Mouse (Mus musculus) neural tube, embryonic 13.5 days (tissue): Measurements from ENCODE around the gene Cmpk2. TPM values are rescaled to one million over a fixed set of nuclear protein-coding genes. Genes with fewer than 3 reads are reported as not detected.

Source experiments
- ATAC-seq: fragments of 200-750 bp; cut with Nextera tagmentation; 2 replicates; pipeline ENCODE4 v1.8.0; 2017; ENCODE audit warnings: low read depth, mild to moderate bottlenecking, moderate TSS enrichment, moderate library complexity
- H3K27ac ChIP-seq: fragments of 300-500 bp; sonication (generic); replicated peaks from 2 replicates; pipeline ENCODE4 v1.5.1; 2015; ENCODE audit warnings: moderate library complexity, mild to moderate bottlenecking, inconsistent platforms
- H3K27me3 ChIP-seq: fragments of 300-500 bp; sonication (generic); 2 replicates; pipeline ENCODE4 v1.6.1; 2015; ENCODE audit warnings: mild to moderate bottlenecking, inconsistent platforms
- H3K36me3 ChIP-seq: fragments of 300-500 bp; sonication (generic); 2 replicates; pipeline ENCODE4 v1.6.1; 2015; ENCODE audit warnings: mild to moderate bottlenecking, inconsistent platforms
- H3K4me1 ChIP-seq: fragments of 300-500 bp; sonication (generic); replicated peaks from 2 replicates; pipeline ENCODE4 v1.6.1; 2015; ENCODE audit warnings: inconsistent platforms
- H3K4me2 ChIP-seq: fragments of 300-500 bp; sonication (generic); 2 replicates; pipeline ENCODE4 v1.6.1; 2015; ENCODE audit warnings: inconsistent platforms, mild to moderate bottlenecking, moderate library complexity
- H3K4me3 ChIP-seq: fragments of 300-500 bp; sonication (generic); 2 replicates; pipeline ENCODE4 v1.5.1; 2015; ENCODE audit warnings: mild to moderate bottlenecking, inconsistent platforms
- H3K9ac ChIP-seq: fragments of 300-500 bp; sonication (generic); 2 replicates; pipeline ENCODE4 v1.6.1; 2015; ENCODE audit warnings: moderate library complexity, mild to moderate bottlenecking, inconsistent platforms
- H3K9me3 ChIP-seq: fragments of 300-500 bp; sonication (generic); 2 replicates; pipeline ENCODE4 v1.6.1; 2016; ENCODE audit warnings: inconsistent platforms
- WGBS: fragments of 180-500 bp; shearing (Covaris S2); methylation state at CpG from one replicate; pipeline ENCODE4 v1.1.7; 2015; 5-methylcytosine and 5-hydroxymethylcytosine counted together
- polyA plus RNA-seq: library from polyadenylated mRNA; unstranded; fragments of >200 nt; fragmentation: Nextera tagmentation; extraction: Ambion mirVana; gene quantifications from 2 replicates; pipeline ENCODE4 v1.2.1, GENCODE M21; 2015

Gene Cmpk2
- polyA plus RNA-seq, 1 experiment from 2014 or later = 14.7 TPM

DNA sequence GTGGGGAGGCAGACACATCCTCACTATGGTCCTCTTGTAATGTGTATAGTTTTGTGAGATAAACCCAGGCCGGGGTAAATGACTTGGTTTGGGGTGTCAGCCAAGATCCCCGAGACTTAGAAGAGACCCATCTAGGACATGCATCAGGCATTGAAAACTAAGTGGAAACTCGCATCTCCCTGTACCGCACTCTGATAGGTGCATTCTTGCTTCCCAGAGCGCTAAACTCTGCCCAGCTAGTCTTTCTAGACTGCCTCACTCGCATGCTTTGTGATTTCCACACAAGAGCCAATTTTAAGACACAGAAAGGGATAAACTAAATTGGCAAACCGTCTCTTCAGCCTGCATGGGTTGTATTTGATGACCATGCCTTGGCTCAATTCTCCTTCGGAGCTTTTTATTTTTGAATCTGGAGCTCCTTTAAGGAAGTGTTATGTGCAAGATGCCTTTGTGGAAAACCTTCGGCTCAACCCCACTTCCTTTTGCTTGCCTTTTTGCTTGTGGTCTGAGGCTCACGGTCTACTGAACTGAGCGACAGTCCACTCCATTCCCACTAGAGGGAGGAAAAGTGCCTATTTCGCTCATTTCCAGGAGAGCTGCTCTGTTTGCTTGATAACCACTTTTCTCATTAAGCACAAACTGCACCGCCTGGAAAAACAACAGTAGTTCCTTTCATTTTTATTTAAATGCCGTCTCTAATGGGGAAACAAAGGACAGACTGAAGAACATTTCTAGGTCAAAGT lies 19.0 kb downstream of the Cmpk2 start:
- peak; percentile 82 for ATAC-seq
- no peak overlapping the region for H3K4me3 ChIP-seq
- H3K36me3 ChIP-seq = no peaks in the 10 kb centered on the region
- H3K27ac ChIP-seq = peak overlapping the region; percentile 40; the same call in 1 of the 2 replicates
- H3K9me3 ChIP-seq = no peaks in the 10 kb centered on the region
- peak overlapping the region; percentile 18 for H3K4me2 ChIP-seq
- H3K27me3 ChIP-seq = peaks cover 25% of the 10 kb centered on the region
- 42% methylated on average over 14 of the region's 14 CpGs for WGBS
- H3K4me1 ChIP-seq = peaks cover 15% of the 10 kb centered on the region
- no peak overlapping the region for H3K9ac ChIP-seq

DNA sequence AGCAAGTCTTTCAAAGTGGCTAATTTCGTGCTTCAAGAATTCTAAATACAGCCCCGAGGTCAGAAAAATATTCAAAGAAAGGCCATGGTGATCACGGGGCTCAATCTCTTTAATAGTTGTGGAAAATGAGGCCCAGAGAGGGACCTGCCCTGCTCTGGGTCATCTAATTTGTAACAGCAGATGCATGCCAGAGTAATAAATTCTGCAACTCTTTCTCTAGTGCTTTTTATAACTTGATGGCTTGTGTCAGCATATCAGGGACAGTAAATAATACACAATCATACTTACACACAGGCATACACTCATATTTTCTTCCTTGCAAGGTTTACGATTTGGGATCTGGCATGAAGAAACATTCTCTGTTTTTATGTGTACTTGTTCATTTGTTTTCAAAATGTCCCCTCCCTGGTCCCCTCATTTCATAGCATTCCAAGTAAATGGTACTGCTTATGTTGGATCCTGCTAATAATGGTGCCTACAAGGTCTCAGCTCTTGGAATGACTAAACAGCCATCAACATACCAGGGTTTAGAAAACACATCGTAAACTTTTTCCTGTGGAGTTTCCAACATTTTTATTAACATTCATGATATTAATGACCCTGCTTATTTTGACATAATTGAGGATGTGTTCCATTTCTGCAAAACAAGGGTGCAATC lies 19.7 kb downstream of the Cmpk2 start:
- Histone ChIP-seq H3K4me2 (peak overlapping the region; percentile 18), H3K9ac (no peak overlapping the region), H3K4me1 (peaks cover 15% of the 10 kb centered on the region), H3K27ac (peak overlapping the region; percentile 40; the same call in 1 of the 2 replicates), H3K9me3 (no peaks in the 10 kb centered on the region), H3K4me3 (no peak overlapping the region), H3K27me3 (peaks cover 25% of the 10 kb centered on the region), H3K36me3 (no peaks in the 10 kb centered on the region)
- peak; percentile 53; the same call in 1 of the 2 replicates for ATAC-seq
- 24% methylated on average over 5 of the region's 5 CpGs for WGBS

DNA sequence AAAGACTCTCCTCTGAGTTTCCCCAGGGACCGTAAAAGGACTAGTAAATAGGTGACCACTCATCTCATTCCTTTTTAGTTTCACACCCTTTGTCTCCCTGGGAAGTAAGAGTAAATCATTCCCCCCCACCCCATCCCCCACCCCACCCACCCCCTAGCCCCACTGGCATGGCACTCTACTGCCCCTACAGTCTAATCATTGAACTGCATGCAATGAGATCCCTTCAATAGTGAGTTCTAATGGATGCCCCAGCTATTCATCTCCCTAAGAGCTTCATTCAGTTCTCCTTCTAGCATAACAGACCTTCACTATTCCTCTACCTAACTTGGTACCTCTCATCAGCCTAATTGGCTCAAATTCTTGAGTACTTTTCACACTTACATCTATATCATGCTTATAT lies 20.9 kb downstream of the Cmpk2 start:
- Histone ChIP-seq H3K4me2 (no peak overlapping the region), H3K9me3 (no peaks in the 10 kb centered on the region), H3K27me3 (peaks cover 16% of the 10 kb centered on the region; the same call in 1 of the 2 replicates), H3K4me1 (peaks cover 15% of the 10 kb centered on the region), H3K36me3 (no peaks in the 10 kb centered on the region), H3K4me3 (no peak overlapping the region), H3K27ac (no peak overlapping the region), H3K9ac (no peak overlapping the region)
- WGBS = 47% methylated on average over 1 of the region's 1 CpGs
- ATAC-seq = no peak

DNA sequence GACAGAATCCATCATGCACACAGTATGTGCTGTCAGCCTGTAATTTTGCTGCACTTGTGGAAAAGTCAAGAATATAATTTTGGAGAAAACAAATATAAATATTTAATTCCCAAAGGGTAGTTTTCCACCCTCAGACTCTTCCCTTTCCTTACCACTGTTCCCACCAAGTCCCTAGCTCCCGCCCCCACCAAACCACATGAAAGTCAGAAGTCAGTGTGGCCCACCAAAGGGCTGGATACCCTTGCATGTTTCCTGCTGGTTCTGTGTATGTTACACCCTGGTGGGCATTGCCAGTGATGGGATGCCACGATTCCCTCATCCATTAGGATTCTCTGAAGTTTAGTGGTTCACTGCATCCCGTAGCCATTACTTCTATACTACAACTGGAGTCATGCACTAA lies 32.0 kb downstream of the Cmpk2 start:
- no peak overlapping the region for H3K27ac ChIP-seq
- no peaks in the 10 kb centered on the region for H3K9me3 ChIP-seq
- H3K36me3 ChIP-seq = no peaks in the 10 kb centered on the region
- no peaks in the 10 kb centered on the region; the same call in 1 of the 2 replicates for H3K27me3 ChIP-seq
- no peaks in the 10 kb centered on the region for H3K4me1 ChIP-seq
- H3K9ac ChIP-seq = no peak overlapping the region
- no peak overlapping the region for H3K4me2 ChIP-seq
- 85% methylated on average over 3 of the region's 3 CpGs for WGBS
- H3K4me3 ChIP-seq = no peak overlapping the region
- no peak for ATAC-seq

DNA sequence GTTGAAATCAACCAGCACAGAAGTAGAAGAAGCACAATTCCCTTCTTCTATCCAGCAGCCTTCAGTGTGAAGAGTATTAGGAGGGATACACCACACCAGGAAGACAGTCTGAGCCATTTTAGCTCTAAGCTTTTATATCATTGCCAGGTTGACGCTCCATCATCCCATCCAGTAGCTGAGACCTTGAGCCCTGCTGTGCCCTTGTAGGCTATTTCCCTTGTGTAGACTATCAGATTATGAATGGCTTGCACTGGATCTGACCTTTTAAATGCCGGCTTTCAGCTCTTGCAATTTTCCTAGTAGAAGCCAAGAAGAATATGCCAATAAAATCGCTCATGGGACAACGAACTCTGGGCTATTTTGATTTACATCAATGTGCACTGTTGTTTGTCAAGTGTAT lies 42.0 kb downstream of the Cmpk2 start:
- Histone ChIP-seq H3K4me1 (peaks cover 12% of the 10 kb centered on the region), H3K27ac (no peak overlapping the region), H3K4me3 (no peak overlapping the region), H3K9ac (no peak overlapping the region), H3K4me2 (no peak overlapping the region), H3K27me3 (no peaks in the 10 kb centered on the region), H3K36me3 (no peaks in the 10 kb centered on the region), H3K9me3 (no peaks in the 10 kb centered on the region)
- 73% methylated on average over 4 of the region's 4 CpGs for WGBS
- ATAC-seq = no peak

DNA sequence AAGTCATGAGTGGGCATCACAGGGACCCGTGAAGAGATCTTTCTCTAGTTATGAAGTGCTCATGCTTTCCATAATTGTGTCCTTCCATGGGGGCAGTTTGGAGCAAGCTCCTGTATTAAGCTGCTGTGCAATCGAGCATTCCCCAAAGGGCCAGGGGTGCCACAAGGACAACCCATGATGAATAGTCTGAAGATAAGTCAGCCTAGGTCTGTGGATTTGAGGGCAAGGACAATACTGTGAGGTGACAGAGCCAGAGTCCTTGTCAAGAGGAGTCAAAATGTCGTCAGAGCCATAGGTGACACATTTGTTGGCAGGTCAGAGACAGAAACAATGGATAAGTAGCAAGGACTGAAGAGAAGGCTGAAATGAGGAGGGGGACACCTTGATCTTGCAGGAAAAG lies 49.2 kb downstream of the Cmpk2 start:
- no peaks in the 10 kb centered on the region for H3K36me3 ChIP-seq
- 82% methylated on average over 3 of the region's 3 CpGs for WGBS
- no peak for ATAC-seq

DNA sequence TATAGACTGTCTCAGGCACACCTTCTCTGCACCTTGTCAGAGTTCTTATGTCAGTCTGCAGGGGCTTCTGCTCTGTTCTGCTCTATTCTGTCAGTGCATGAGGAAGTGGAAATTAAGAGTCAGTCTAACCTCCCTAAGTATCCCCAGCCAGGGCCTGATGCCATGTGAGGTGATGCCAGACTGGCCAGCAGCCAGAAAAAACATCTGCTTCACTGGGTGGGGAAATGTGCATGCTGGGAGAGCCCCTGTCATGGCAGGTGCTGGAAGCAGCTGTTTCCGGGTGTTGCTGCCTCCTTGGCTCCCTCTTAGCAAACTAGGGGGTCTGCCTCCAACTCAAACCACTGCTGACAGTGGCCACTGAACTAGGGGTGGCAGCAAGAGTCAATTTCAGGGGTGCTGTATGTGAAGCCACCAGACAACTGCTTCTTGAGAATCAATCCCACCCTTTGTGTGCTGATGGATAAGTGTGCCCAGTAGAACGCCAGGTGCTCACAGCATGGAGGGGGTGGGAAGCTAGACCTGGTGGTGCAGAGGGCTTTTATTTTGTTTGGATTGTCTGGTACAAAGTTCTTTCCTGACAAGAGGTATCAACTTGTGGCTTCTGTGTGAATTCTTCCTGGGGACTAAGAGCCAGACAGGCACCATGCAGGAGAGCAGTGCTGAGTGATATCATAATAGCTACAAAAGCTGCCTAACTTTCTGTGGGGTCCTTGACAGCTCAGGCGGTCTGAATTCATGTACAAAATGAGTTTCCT lies 56.1 kb downstream of the Cmpk2 start:
- Histone ChIP-seq H3K9ac (no peak overlapping the region), H3K4me3 (no peak overlapping the region), H3K27ac (peak overlapping the region; percentile 74), H3K9me3 (no peaks in the 10 kb centered on the region), H3K4me1 (peaks cover 18% of the 10 kb centered on the region), H3K4me2 (no peak overlapping the region), H3K27me3 (no peaks in the 10 kb centered on the region), H3K36me3 (no peaks in the 10 kb centered on the region)
- ATAC-seq = peak; percentile 86; the same call in 1 of the 2 replicates
- WGBS = 52% methylated on average over 3 of the region's 3 CpGs

More for the DNA sequence above, 49.2 kb downstream of the Cmpk2 start:
- no peak overlapping the region for H3K27ac ChIP-seq
- no peak overlapping the region for H3K4me2 ChIP-seq
- no peaks in the 10 kb centered on the region for H3K9me3 ChIP-seq
- H3K4me1 ChIP-seq = peaks cover 18% of the 10 kb centered on the region
- no peak overlapping the region for H3K9ac ChIP-seq
- no peak overlapping the region for H3K4me3 ChIP-seq
- no peaks in the 10 kb centered on the region for H3K27me3 ChIP-seq

DNA sequence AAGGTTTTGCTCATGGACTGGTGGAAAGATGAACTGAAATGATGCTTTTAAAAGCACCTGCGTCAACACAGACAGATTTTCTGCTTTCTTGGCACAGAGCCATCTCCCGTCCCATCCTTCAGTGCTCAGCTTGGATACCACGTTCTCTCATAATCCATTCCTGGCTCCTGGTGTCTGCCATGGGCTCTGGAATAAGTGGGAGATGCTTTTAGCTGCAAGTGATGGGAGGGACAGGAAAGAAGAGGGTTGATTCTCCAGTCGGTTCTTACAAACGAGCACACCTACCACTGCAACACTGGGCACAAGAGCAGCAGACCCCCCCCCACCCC lies 56.7 kb downstream of the Cmpk2 start:
- peak overlapping the region; percentile 74 for H3K27ac ChIP-seq
- WGBS = 56% methylated on average over 5 of the region's 5 CpGs
- ATAC-seq = 0 out of 2 replicates have a peak, but pooled peaks have one; percentile 20

More for the DNA sequence above, 56.7 kb downstream of the Cmpk2 start:
- peaks cover 18% of the 10 kb centered on the region for H3K4me1 ChIP-seq
- no peak overlapping the region for H3K4me3 ChIP-seq
- peak overlapping the region; percentile 26; the same call in 1 of the 2 replicates for H3K9ac ChIP-seq
- no peaks in the 10 kb centered on the region for H3K36me3 ChIP-seq
- no peaks in the 10 kb centered on the region for H3K9me3 ChIP-seq
- H3K4me2 ChIP-seq = no peak overlapping the region
- H3K27me3 ChIP-seq = no peaks in the 10 kb centered on the region

Other genes starting within 250 kb of the Cmpk2 start
- gene Rnf144a, start 54.0 kb upstream of the Cmpk2 start, polyA plus RNA-seq = 27.0 and 27.4 TPM in 2 replicates
- 0.40 and 0.89 TPM in 2 replicates for gene Rsad2, start 12.8 kb upstream of the Cmpk2 start, polyA plus RNA-seq